Mouse (Mus musculus): ENCODE measurements around the gene Gabrr2. TPM values are rescaled to one million over a fixed set of nuclear protein-coding genes. Genes with fewer than 3 reads are reported as not detected.
A peak's percentile ranks its signal among the peaks of the same experiment; 100 is the strongest.

Gabrr2 gene
- 0.36 and 0.73 TPM in 2 replicates for polyA plus RNA-seq (2014; fragmentation: Nextera tagmentation; extraction: Ambion mirVana)

- 85% methylated on average over 4 of the region's 4 CpGs for WGBS
- H3K36me3 ChIP-seq (ENCODE audit: control insufficient read depth, insufficient read depth, low read length) = no peaks in the 10 kb centered on the region
- H3K4me1 ChIP-seq (replicated peaks; ENCODE audit: control insufficient read depth, insufficient read depth, low read length) = no peaks in the 10 kb centered on the region
- ATAC-seq (replicated peaks; ENCODE audit: low FRiP score) = no peak
- no peak within 1 kb of the TSS for H3K27ac ChIP-seq (ENCODE audit: low read depth, low read length)
- no peaks in the 10 kb centered on the region for H3K9me3 ChIP-seq (ENCODE audit: control insufficient read depth, low read length)
- DNase-seq (ENCODE audit: low spot score) = peak; percentile 17
- no peak within 1 kb of the TSS for H3K4me2 ChIP-seq (ENCODE audit: low read depth, low read length, severe bottlenecking)
- no peak within 1 kb of the TSS for H3K9ac ChIP-seq (ENCODE audit: low read length)
- no peak within 1 kb of the TSS for H3K4me3 ChIP-seq (ENCODE audit: low read depth, low read length)
- no peaks in the 10 kb centered on the region for H3K27me3 ChIP-seq (ENCODE audit: control insufficient read depth, insufficient read depth, low read length)
Measured at GRCm38 (mm10) chr4:33062981-33063380, at the start of gene Gabrr2. Gabrr2 (plus strand) TSS chr4:33062999.

DNA sequence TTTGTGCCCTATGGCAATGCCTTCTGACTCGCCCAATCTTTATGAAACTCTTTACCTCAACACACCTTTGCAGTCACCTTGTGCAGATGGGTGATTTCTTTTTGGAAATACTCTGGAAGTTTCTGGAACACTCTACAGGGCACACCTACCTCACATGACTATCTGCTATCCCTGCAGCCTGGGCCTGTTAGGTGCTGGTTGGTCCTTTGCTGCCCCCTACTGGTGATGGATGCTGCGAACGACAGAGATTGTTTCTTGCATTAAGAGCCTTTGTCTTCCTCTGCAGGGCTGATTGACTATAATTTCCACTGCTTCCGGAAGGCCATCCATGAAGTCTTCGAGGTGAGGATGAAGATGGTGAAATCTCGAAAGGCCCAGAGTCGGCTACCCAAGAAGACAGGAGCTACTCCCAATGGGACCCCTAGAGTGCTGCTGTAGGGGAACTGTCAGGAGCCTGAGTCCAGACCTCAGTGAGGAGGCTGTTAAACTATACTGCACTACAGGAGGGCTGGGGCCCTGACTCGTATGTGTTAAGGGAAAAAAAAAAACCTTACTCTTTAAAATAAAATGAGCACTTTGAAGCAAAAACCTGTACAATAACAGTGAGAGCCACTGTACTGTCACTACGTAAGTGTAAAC is 44.3 kb upstream of the Gabrr2 start:
- H3K9ac ChIP-seq (ENCODE audit: low read length) = no peak overlapping the region
- no peaks in the 10 kb centered on the region for H3K27me3 ChIP-seq (ENCODE audit: control insufficient read depth, insufficient read depth, low read length)
- H3K27ac ChIP-seq (ENCODE audit: low read depth, low read length) = no peak overlapping the region
- ATAC-seq (replicated peaks; ENCODE audit: low FRiP score) = peak; percentile 69; the same call in 1 of the 2 replicates
- DNase-seq (ENCODE audit: low spot score) = peak; percentile 92
- WGBS = 58% methylated on average over 9 of the region's 9 CpGs
- no peak overlapping the region for H3K4me2 ChIP-seq (ENCODE audit: low read depth, low read length, severe bottlenecking)
- H3K36me3 ChIP-seq (ENCODE audit: control insufficient read depth, insufficient read depth, low read length) = peaks cover 4% of the 10 kb centered on the region; the same call in 1 of the 2 replicates
- no peak overlapping the region for H3K4me3 ChIP-seq (ENCODE audit: low read depth, low read length)
- H3K4me1 ChIP-seq (replicated peaks; ENCODE audit: control insufficient read depth, insufficient read depth, low read length) = no peaks in the 10 kb centered on the region
- H3K9me3 ChIP-seq (ENCODE audit: control insufficient read depth, low read length) = no peaks in the 10 kb centered on the region

- Histone ChIP-seq H3K4me2 (ENCODE audit: low read depth, low read length, severe bottlenecking) (no peak overlapping the region), H3K27ac (ENCODE audit: low read depth, low read length) (no peak overlapping the region), H3K27me3 (ENCODE audit: control insufficient read depth, insufficient read depth, low read length) (no peaks in the 10 kb centered on the region), H3K9ac (ENCODE audit: low read length) (no peak overlapping the region), H3K4me1 (replicated peaks; ENCODE audit: control insufficient read depth, insufficient read depth, low read length) (no peaks in the 10 kb centered on the region), H3K9me3 (ENCODE audit: control insufficient read depth, low read length) (no peaks in the 10 kb centered on the region), H3K4me3 (ENCODE audit: low read depth, low read length) (no peak overlapping the region), H3K36me3 (ENCODE audit: control insufficient read depth, insufficient read depth, low read length) (no peaks in the 10 kb centered on the region; the same call in 1 of the 2 replicates)
- DNase-seq (ENCODE audit: low spot score) = no peak
- WGBS = 90% methylated on average over 8 of the region's 8 CpGs
- ATAC-seq (replicated peaks; ENCODE audit: low FRiP score) = no peak
Measured at GRCm38 (mm10) chr4:33024420-33024819, 38.4 kb upstream of the Gabrr2 start.

DNA sequence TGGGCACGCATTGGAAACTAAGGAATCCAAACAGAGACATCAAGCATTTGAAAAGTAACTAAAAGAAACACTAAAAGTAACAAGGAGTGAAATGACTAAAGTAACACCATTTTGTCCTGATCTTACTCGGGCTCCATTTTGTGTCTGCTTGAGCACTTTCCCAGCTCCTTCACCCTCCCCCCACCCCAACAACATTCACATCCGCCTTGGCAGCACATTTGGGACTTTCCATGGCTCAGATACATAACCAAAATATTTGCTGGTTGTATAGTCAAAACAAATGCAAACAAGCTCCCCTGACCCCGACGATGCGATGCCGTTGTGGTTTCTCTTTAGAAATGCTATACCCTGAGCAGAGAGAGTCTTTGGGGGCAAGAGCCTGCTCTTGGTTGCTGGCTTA is 33.7 kb upstream of the Gabrr2 start:
- Histone ChIP-seq H3K36me3 (ENCODE audit: control insufficient read depth, insufficient read depth, low read length) (no peaks in the 10 kb centered on the region; the same call in 1 of the 2 replicates), H3K9me3 (ENCODE audit: control insufficient read depth, low read length) (no peaks in the 10 kb centered on the region), H3K9ac (ENCODE audit: low read length) (no peak overlapping the region), H3K4me2 (ENCODE audit: low read depth, low read length, severe bottlenecking) (no peak overlapping the region), H3K4me3 (ENCODE audit: low read depth, low read length) (no peak overlapping the region), H3K4me1 (replicated peaks; ENCODE audit: control insufficient read depth, insufficient read depth, low read length) (no peaks in the 10 kb centered on the region; the same call in 1 of the 2 replicates), H3K27me3 (ENCODE audit: control insufficient read depth, insufficient read depth, low read length) (no peaks in the 10 kb centered on the region), H3K27ac (ENCODE audit: low read depth, low read length) (no peak overlapping the region)
- DNase-seq (ENCODE audit: low spot score) (no peak), ATAC-seq (replicated peaks; ENCODE audit: low FRiP score) (no peak)
- WGBS = 90% methylated on average over 7 of the region's 7 CpGs

GRCm38 (mm10) chr4:33030264-33031194 is 32.3 kb upstream of the Gabrr2 start:
- Histone ChIP-seq H3K4me2 (ENCODE audit: low read depth, low read length, severe bottlenecking) (peak overlapping the region; percentile 67), H3K9me3 (ENCODE audit: control insufficient read depth, low read length) (no peaks in the 10 kb centered on the region; the same call in 1 of the 2 replicates), H3K4me1 (replicated peaks; ENCODE audit: control insufficient read depth, insufficient read depth, low read length) (no peaks in the 10 kb centered on the region; the same call in 1 of the 2 replicates), H3K27me3 (ENCODE audit: control insufficient read depth, insufficient read depth, low read length) (no peaks in the 10 kb centered on the region), H3K4me3 (ENCODE audit: low read depth, low read length) (peak overlapping the region; percentile 78), H3K9ac (ENCODE audit: low read length) (peak overlapping the region; percentile 95), H3K27ac (ENCODE audit: low read depth, low read length) (peak overlapping the region; percentile 92), H3K36me3 (ENCODE audit: control insufficient read depth, insufficient read depth, low read length) (no peaks in the 10 kb centered on the region; the same call in 1 of the 2 replicates)
- ATAC-seq (replicated peaks; ENCODE audit: low FRiP score) (peak; percentile 74), DNase-seq (ENCODE audit: low spot score) (peak; percentile 64)
- WGBS = 2% methylated on average over 55 of the region's 55 CpGs

- Histone ChIP-seq H3K9ac (ENCODE audit: low read length) (peak within 1 kb of the TSS; percentile 95), H3K4me2 (ENCODE audit: low read depth, low read length, severe bottlenecking) (peak within 1 kb of the TSS; percentile 67), H3K27me3 (ENCODE audit: control insufficient read depth, insufficient read depth, low read length) (no peaks in the 10 kb centered on the region), H3K27ac (ENCODE audit: low read depth, low read length) (peak within 1 kb of the TSS; percentile 92), H3K36me3 (ENCODE audit: control insufficient read depth, insufficient read depth, low read length) (no peaks in the 10 kb centered on the region; the same call in 1 of the 2 replicates), H3K9me3 (ENCODE audit: control insufficient read depth, low read length) (no peaks in the 10 kb centered on the region; the same call in 1 of the 2 replicates), H3K4me1 (replicated peaks; ENCODE audit: control insufficient read depth, insufficient read depth, low read length) (no peaks in the 10 kb centered on the region; the same call in 1 of the 2 replicates), H3K4me3 (ENCODE audit: low read depth, low read length) (peak within 1 kb of the TSS; percentile 78)
- peak; percentile 92 for DNase-seq (ENCODE audit: low spot score)
- ATAC-seq (replicated peaks; ENCODE audit: low FRiP score) = peak; percentile 99
- WGBS = under 1% methylated on average over 86 of the region's 123 CpGs
Measured at GRCm38 (mm10) chr4:33031195-33031960, 31.4 kb upstream of the Gabrr2 start, which contains the start of gene Ube2j1. Ube2j1 (plus strand) TSS chr4:33031416.

GRCm38 (mm10) chr4:33032045-33032444 is 30.8 kb upstream of the Gabrr2 start:
- Histone ChIP-seq H3K4me1 (replicated peaks; ENCODE audit: control insufficient read depth, insufficient read depth, low read length) (no peaks in the 10 kb centered on the region; the same call in 1 of the 2 replicates), H3K9ac (ENCODE audit: low read length) (peak overlapping the region; percentile 95), H3K36me3 (ENCODE audit: control insufficient read depth, insufficient read depth, low read length) (no peaks in the 10 kb centered on the region), H3K27ac (ENCODE audit: low read depth, low read length) (peak overlapping the region; percentile 92), H3K27me3 (ENCODE audit: control insufficient read depth, insufficient read depth, low read length) (no peaks in the 10 kb centered on the region), H3K4me2 (ENCODE audit: low read depth, low read length, severe bottlenecking) (peak overlapping the region; percentile 67), H3K9me3 (ENCODE audit: control insufficient read depth, low read length) (no peaks in the 10 kb centered on the region; the same call in 1 of the 2 replicates), H3K4me3 (ENCODE audit: low read depth, low read length) (peak overlapping the region; percentile 78)
- 3% methylated on average over 4 of the region's 4 CpGs for WGBS
- DNase-seq (ENCODE audit: low spot score) = no peak
- no peak for ATAC-seq (replicated peaks; ENCODE audit: low FRiP score)

- no peaks in the 10 kb centered on the region; the same call in 1 of the 2 replicates for H3K9me3 ChIP-seq (ENCODE audit: control insufficient read depth, low read length)
- no peaks in the 10 kb centered on the region for H3K27me3 ChIP-seq (ENCODE audit: control insufficient read depth, insufficient read depth, low read length)
- H3K36me3 ChIP-seq (ENCODE audit: control insufficient read depth, insufficient read depth, low read length) = no peaks in the 10 kb centered on the region
- no peak overlapping the region for H3K27ac ChIP-seq (ENCODE audit: low read depth, low read length)
- DNase-seq (ENCODE audit: low spot score) = no peak
- no peak overlapping the region for H3K4me2 ChIP-seq (ENCODE audit: low read depth, low read length, severe bottlenecking)
- H3K4me1 ChIP-seq (replicated peaks; ENCODE audit: control insufficient read depth, insufficient read depth, low read length) = no peaks in the 10 kb centered on the region; the same call in 1 of the 2 replicates
- WGBS = 82% methylated on average over 6 of the region's 6 CpGs
- H3K4me3 ChIP-seq (ENCODE audit: low read depth, low read length) = no peak overlapping the region
- no peak for ATAC-seq (replicated peaks; ENCODE audit: low FRiP score)
- no peak overlapping the region for H3K9ac ChIP-seq (ENCODE audit: low read length)
Measured at GRCm38 (mm10) chr4:33033515-33033914, 29.3 kb upstream of the Gabrr2 start.

Data from forebrain, embryonic 11.5 days (tissue).